Mouse (Mus musculus): ENCODE measurements around the gene Olfr772. TPM values are rescaled to one million over a fixed set of nuclear protein-coding genes. Genes with fewer than 3 reads are reported as not detected.

The Olfr772 gene
- polyA plus RNA-seq (2014; fragmentation: Illumina TruSeq; extraction: RNeasy Lipid Tissue Mini Kit (QIAGEN cat#74804); ENCODE audit: low read depth, low replicate concordance): not detected

DNA sequence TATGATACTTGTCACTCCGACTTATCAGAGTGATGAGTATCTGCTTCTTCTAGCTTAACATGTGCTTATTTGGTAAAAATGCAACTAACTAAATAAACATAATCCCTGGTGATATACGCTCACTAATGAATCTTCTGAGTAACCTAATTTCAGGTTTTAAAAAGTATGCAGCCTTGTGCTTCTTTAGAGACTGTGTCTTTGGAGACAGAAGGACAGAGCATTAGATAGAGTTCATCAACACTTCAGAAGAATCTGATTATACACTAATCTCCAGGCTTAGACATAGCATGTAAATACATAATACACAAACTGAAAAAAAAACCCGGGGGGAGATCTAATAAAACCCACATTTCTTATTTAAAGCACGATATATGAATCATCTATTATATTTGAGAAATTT, at the start of gene Olfr772:
Gene Olfr772 (minus strand): TSS at position 101 of the 400 bp plus-strand sequence.

GRCm38 (mm10) chr10:129187319-129187718, 9.6 kb upstream of the Olfr772 start, which contains the start of gene Olfr773:
Gene Olfr773, minus strand, starts transcription at chr10:129187419.

DNA sequence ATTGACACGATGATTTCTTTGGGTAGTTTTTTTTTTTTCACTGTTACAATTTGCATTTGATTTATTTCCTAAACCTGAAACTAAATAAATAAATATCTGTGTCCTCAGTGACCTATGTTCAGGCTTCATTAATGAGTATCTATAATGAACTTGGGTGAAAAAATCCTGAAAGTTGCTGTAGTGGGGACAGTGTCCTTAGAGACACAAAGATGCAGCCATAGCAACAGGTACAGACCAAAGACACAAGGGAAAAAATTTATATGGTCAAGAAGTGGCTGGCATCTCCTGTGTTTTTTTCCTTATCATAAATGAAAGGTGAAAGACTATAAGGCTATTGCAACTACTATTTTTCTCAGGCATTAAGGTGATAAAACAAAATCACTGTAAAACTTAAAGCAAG, 13.1 kb downstream of the Olfr772 start, which contains the start of gene Olfr771:
Gene Olfr771 (minus strand): TSS at position 101 of the 400 bp plus-strand sequence.

DNA sequence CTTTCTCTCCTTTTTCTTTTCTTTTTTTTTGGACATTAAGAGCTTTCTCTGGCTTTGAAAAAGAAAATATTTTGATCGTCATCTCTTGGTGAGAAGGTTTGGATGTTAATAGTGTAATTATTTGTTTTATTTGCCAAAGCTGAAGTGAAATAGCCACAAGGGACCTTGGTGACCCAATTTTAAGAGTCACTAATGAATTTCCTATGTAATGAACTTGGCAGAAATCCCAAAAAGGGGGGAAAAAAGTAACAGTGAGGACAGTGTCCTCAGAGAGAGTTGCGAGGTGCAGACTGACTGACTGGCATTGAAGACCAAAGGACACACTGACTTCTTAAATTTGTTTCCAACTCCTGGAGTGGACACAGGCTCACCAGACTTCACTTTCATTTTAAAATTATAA, 38.8 kb downstream of the Olfr772 start, which contains the start of gene Olfr770:
Gene Olfr770 (minus strand): TSS at position 101 of the 400 bp plus-strand sequence.

Other genes starting within 250 kb of the Olfr772 start
- gene Itga7, start 244.1 kb downstream of the Olfr772 start, polyA plus RNA-seq (2014; fragmentation: Illumina TruSeq; extraction: RNeasy Lipid Tissue Mini Kit (QIAGEN cat#74804); ENCODE audit: low read depth, low replicate concordance): 122 TPM
- not detected for gene Mettl7b, start 216.9 kb downstream of the Olfr772 start, polyA plus RNA-seq (2014; fragmentation: Illumina TruSeq; extraction: RNeasy Lipid Tissue Mini Kit (QIAGEN cat#74804); ENCODE audit: low read depth, low replicate concordance)
- gene Olfr9, start 188.5 kb downstream of the Olfr772 start, polyA plus RNA-seq (2014; fragmentation: Illumina TruSeq; extraction: RNeasy Lipid Tissue Mini Kit (QIAGEN cat#74804); ENCODE audit: low read depth, low replicate concordance): not detected
- not detected for gene Olfr763, start 167.1 kb downstream of the Olfr772 start, polyA plus RNA-seq (2014; fragmentation: Illumina TruSeq; extraction: RNeasy Lipid Tissue Mini Kit (QIAGEN cat#74804); ENCODE audit: low read depth, low replicate concordance)
- not detected for gene Olfr764-ps1, start 138.0 kb downstream of the Olfr772 start, polyA plus RNA-seq (2014; fragmentation: Illumina TruSeq; extraction: RNeasy Lipid Tissue Mini Kit (QIAGEN cat#74804); ENCODE audit: low read depth, low replicate concordance)
- not detected for gene Olfr765, start 127.9 kb downstream of the Olfr772 start, polyA plus RNA-seq (2014; fragmentation: Illumina TruSeq; extraction: RNeasy Lipid Tissue Mini Kit (QIAGEN cat#74804); ENCODE audit: low read depth, low replicate concordance)
- not detected for gene Olfr766-ps1, start 108.9 kb downstream of the Olfr772 start, polyA plus RNA-seq (2014; fragmentation: Illumina TruSeq; extraction: RNeasy Lipid Tissue Mini Kit (QIAGEN cat#74804); ENCODE audit: low read depth, low replicate concordance)
- gene Olfr767, start 95.0 kb downstream of the Olfr772 start, polyA plus RNA-seq (2014; fragmentation: Illumina TruSeq; extraction: RNeasy Lipid Tissue Mini Kit (QIAGEN cat#74804); ENCODE audit: low read depth, low replicate concordance): not detected
- gene Olfr768, start 78.5 kb downstream of the Olfr772 start, polyA plus RNA-seq (2014; fragmentation: Illumina TruSeq; extraction: RNeasy Lipid Tissue Mini Kit (QIAGEN cat#74804); ENCODE audit: low read depth, low replicate concordance): not detected
- gene Olfr769, start 60.1 kb downstream of the Olfr772 start, polyA plus RNA-seq (2014; fragmentation: Illumina TruSeq; extraction: RNeasy Lipid Tissue Mini Kit (QIAGEN cat#74804); ENCODE audit: low read depth, low replicate concordance): not detected
- gene Olfr770, start 38.9 kb downstream of the Olfr772 start, polyA plus RNA-seq (2014; fragmentation: Illumina TruSeq; extraction: RNeasy Lipid Tissue Mini Kit (QIAGEN cat#74804); ENCODE audit: low read depth, low replicate concordance): not detected
- gene Olfr771, start 13.2 kb downstream of the Olfr772 start, polyA plus RNA-seq (2014; fragmentation: Illumina TruSeq; extraction: RNeasy Lipid Tissue Mini Kit (QIAGEN cat#74804); ENCODE audit: low read depth, low replicate concordance): not detected
- gene Olfr773, start 9.5 kb upstream of the Olfr772 start, polyA plus RNA-seq (2014; fragmentation: Illumina TruSeq; extraction: RNeasy Lipid Tissue Mini Kit (QIAGEN cat#74804); ENCODE audit: low read depth, low replicate concordance): not detected
- gene Olfr774, start 58.3 kb upstream of the Olfr772 start, polyA plus RNA-seq (2014; fragmentation: Illumina TruSeq; extraction: RNeasy Lipid Tissue Mini Kit (QIAGEN cat#74804); ENCODE audit: low read depth, low replicate concordance): not detected
- gene Olfr775, start 70.5 kb upstream of the Olfr772 start, polyA plus RNA-seq (2014; fragmentation: Illumina TruSeq; extraction: RNeasy Lipid Tissue Mini Kit (QIAGEN cat#74804); ENCODE audit: low read depth, low replicate concordance): not detected
- gene Olfr776, start 81.2 kb upstream of the Olfr772 start, polyA plus RNA-seq (2014; fragmentation: Illumina TruSeq; extraction: RNeasy Lipid Tissue Mini Kit (QIAGEN cat#74804); ENCODE audit: low read depth, low replicate concordance): not detected
- gene Olfr777, start 93.6 kb upstream of the Olfr772 start, polyA plus RNA-seq (2014; fragmentation: Illumina TruSeq; extraction: RNeasy Lipid Tissue Mini Kit (QIAGEN cat#74804); ENCODE audit: low read depth, low replicate concordance): not detected
- not detected for gene Olfr780, start 140.2 kb upstream of the Olfr772 start, polyA plus RNA-seq (2014; fragmentation: Illumina TruSeq; extraction: RNeasy Lipid Tissue Mini Kit (QIAGEN cat#74804); ENCODE audit: low read depth, low replicate concordance)
- gene Olfr781, start 150.9 kb upstream of the Olfr772 start, polyA plus RNA-seq (2014; fragmentation: Illumina TruSeq; extraction: RNeasy Lipid Tissue Mini Kit (QIAGEN cat#74804); ENCODE audit: low read depth, low replicate concordance): not detected
- gene Olfr782, start 170.9 kb upstream of the Olfr772 start, polyA plus RNA-seq (2014; fragmentation: Illumina TruSeq; extraction: RNeasy Lipid Tissue Mini Kit (QIAGEN cat#74804); ENCODE audit: low read depth, low replicate concordance): not detected
- not detected for gene Olfr784, start 206.2 kb upstream of the Olfr772 start, polyA plus RNA-seq (2014; fragmentation: Illumina TruSeq; extraction: RNeasy Lipid Tissue Mini Kit (QIAGEN cat#74804); ENCODE audit: low read depth, low replicate concordance)
- not detected for gene Olfr785, start 227.5 kb upstream of the Olfr772 start, polyA plus RNA-seq (2014; fragmentation: Illumina TruSeq; extraction: RNeasy Lipid Tissue Mini Kit (QIAGEN cat#74804); ENCODE audit: low read depth, low replicate concordance)
- not detected for gene Olfr786, start 249.4 kb upstream of the Olfr772 start, polyA plus RNA-seq (2014; fragmentation: Illumina TruSeq; extraction: RNeasy Lipid Tissue Mini Kit (QIAGEN cat#74804); ENCODE audit: low read depth, low replicate concordance)